Mouse (Mus musculus): ENCODE measurements around the gene Mtfmt.
A peak's percentile ranks its signal among the peaks of the same experiment; 100 is the strongest.

Gene Mtfmt

DNA sequence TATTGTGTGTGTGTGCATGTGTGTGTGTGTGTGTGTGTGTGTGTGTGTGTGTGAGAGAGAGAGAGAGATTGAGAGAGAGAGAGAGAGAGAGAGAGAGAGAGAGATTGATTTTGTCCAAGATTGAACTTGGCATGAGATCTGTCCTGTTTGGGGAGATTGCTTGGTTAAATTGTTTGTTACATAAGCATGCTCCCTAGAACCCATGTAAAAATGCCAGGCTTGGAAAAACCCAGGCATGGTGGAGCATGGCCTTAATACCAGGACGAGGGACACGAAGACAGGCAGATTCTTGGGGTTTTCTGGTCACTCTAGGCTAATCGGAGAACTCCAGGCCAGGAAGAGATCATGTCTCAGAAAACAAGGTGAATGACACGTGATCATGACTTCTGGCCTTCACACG is 7.6 kb upstream of the Mtfmt start:
- no peak for DNase-seq

GRCm38 (mm10) chr9:65430401-65430800 is 5.2 kb upstream of the Mtfmt start:
- no peak for DNase-seq

GRCm38 (mm10) chr9:65430921-65431320 is 4.7 kb upstream of the Mtfmt start:
- DNase-seq: no peak

GRCm38 (mm10) chr9:65432236-65432635 is 3.3 kb upstream of the Mtfmt start:
- peak; percentile 91 for DNase-seq

DNA sequence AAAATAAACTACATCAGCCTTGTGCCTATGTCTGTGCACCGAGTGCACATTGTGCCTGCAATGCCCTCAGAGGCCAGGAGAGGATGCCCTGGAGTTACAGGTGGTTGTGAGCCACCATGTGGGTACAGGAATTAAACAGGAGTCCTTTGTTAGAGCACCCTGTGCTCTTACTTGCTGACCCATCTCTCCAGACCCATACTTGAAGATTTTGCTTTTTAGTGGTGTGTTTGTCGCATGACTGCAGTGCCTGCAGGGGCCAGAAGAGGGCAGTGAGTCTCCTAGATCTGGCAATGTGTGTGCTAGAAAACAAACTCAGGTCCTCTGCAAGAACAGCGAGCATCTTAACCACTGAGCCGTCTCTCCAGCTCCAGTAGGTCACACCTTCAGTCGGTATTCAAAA is 1.4 kb upstream of the Mtfmt start:
- DNase-seq: peak; percentile 65

DNA sequence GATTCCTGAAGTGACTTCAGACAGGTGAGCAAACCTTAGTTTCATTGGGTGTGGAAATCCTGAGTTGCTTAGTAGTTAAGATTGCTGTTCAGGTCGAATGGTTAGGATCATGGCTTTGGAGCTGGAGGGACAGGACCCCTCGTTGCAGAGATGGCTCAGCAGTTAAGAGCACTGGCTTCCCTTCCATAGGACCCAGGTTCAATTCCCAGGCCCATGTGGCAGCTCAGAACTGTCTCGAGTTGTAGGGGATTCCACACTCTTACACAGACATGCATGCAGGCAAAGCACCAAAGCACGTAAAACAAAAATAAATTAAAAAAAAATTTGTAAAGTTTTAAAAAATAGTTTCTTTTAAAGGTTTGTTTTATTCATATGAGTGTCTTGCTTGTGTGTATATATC is 371 bp upstream of the Mtfmt start:
- no peak for DNase-seq

DNA sequence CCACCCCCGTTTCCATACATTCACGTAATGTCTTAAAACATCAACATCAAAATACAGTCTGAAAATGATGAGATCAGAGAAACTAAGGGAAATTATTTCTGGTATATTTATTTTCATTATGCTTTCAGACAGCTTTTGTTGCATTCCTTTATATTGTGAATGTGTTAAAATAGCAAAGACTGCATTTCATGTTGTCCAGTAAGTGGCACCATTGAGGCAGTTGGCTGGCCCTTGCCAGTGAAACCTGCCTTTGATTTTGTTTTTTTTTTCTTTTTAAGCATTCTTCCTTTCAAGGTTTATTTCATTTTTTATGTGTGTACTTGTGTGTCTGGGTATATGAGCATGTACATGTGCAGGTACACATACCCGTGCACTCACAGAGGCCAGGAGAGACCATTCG is 9.1 kb downstream of the Mtfmt start:
- DNase-seq: no peak

GRCm38 (mm10) chr9:65447951-65448350 is 12.4 kb downstream of the Mtfmt start:
- DNase-seq: no peak

DNA sequence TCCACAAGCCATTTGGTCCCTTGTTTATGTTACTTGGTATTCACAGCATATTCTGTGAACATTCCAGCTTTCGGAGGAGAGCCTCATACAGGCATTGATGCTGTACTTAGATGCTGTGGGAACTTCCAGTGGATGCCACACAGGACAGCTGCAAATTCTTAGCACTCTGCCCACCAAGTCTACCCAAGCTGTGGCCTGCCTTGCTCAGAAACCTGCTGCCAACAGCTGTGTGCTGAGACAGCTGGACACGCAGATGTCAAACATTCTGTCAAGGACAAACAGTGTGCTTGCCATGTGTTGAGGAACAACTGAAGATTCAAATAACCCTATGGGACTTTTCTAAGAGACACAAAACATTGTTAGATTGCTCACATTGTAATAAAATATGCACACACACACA is 23.4 kb downstream of the Mtfmt start:
- no peak for DNase-seq

DNA sequence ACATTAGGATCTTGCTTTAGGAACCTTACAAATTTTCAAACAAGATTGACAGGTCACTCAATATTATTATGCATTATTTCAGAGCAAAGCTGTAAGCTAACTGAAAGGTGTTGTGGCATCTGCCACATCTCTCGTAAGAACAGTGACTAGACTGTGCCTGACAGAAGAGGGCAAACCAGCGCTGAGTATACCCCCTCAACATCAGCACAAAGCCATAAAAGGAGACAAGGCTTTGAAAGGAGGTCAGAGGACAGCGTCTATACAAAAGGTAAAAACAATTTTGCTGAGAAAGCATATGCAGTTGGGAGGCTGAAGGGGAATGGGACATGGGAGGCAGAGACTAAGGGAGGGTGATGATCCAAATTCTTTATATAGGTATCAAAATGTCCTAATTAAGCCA is 24.6 kb downstream of the Mtfmt start:
- DNase-seq: no peak

DNA sequence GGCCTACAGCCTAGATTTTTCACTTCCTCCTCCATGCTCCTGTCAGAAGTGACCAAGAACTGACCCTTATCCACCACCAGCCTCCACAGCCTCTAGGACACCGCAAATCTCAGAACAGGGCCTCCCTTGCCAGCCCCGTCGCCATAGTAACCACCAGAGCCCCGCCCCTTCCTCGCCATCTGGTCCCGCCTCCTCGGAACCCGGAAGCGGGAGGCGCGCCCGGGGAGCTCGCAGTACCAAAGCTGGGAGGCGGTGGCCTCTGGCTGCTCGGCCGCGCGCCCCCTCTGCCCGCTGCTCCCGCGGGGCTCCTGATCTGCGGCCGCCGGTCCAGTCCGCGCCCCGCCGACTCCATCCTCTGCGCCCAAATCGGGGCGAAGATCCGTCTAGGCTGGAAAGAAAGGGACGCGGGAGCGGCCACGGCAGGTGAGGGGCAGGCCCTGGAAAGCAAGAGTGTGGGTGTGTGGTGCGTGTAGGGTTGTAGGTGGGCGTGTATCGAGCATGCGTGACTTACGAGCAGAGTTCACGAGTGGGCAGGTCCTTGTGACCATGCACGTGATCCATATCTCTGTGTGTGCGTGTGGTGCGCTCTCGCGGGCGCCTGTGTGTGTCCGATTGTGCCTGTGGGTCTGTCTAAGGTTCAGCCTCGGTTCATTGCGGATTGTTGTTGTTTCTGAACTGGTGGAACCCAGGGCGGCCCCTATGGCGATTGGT is 25.3 kb downstream of the Mtfmt start, which contains the start of gene Spg21:
Spg21 (plus strand) TSS at position 216 of the 711 bp plus-strand sequence.
- peak; percentile 98 for DNase-seq

GRCm38 (mm10) chr9:65462544-65462943 is 27.0 kb downstream of the Mtfmt start:
- DNase-seq: peak; percentile 29

DNA sequence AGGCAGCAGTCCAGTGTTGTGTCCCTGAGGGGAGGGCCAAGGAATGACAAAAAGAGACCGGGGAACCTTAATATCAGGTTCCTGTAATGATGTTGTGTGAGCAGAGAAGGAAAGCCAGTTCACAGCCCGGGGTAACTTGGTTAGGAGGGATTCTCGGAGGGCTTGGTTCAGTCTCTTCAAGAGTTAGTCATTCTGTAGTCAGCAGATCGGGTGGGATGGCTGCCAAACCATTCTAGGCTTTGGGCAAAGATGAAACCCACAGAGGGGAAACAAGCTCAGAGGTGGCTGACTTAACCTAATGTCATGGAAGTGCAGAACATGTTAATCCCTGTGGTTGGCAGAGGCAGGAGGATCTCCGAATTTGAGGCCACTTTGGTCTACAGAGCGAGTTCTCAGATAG is 28.6 kb downstream of the Mtfmt start:
- DNase-seq: peak; percentile 24

DNA sequence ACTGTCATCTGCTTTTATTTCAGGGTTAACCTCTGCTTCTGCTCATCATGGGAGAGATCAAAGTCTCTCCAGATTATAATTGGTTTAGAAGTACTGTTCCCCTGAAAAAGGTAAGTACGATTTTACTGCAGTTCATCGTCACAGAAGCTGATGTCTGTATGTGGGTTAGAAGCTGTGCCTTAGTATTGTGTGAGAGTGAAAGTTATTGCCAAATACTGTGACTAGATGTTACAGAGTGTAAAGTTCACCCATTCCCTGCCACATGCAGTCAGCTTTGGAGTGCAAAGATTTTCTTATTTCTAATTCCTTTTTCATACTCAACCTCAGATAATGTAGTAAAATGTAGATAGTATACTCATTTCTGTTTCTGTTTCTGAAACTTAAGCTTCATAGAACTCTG is 29.7 kb downstream of the Mtfmt start:
- DNase-seq: no peak

DNA sequence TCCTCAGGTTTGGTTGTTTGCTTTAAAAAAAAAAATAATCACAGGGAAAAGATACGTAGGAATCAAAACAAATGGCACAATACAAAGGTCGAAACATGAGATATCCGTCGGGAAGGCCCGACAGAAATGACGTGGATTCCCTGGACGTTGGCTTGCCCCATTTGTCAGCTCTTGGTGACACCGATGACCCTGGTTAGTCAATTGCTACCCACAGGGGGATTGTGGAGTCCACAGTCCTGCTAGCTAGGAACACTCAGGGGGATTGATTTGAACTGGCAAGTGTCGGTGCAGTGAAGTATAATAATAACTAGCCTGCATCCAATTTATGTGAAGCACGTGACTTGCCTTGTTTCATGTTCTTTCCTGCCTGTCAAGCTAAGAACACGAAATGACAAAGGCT is 32.1 kb downstream of the Mtfmt start:
- DNase-seq: no peak

DNA sequence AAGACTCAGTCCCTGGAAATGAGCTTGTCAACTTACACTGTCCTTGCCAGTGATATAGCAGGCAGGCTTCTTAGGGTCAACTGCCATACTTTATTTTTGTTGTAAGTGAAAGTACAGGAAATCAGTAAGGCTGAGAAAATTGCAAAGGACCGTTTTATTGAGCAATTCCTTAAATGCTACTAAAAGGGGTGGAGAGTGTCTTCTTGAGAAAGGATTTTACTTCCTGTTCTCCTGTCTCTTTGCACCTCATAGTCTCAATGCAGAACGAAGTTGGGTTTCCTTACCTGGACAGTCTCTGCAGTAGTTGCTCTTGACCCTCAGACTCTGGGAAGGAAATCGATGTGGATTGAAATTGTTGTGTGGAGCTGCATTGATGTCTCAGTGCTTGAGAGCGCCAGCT is 37.2 kb downstream of the Mtfmt start:
- no peak for DNase-seq

- no peak for DNase-seq
Measured at GRCm38 (mm10) chr9:65479158-65479557, 43.6 kb downstream of the Mtfmt start.

DNA sequence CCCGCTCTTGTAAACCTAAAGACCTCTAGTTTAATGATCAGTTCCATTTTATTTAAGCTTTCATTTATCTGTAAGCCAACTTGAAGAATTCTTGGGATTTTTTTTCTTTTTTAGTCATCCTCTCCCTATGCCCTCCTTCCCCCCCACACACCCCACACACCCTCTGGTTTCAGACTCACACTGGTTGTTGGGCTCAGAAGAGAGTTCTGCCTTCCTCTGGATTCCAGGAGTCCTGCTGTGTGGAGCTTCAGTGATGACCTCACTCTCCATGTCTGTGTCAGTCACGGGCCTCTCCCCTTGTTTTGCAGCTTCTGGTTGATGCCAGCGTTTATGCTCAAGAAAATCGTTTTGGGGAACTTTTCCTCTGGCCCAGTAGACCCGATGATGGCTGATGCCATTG is 44.5 kb downstream of the Mtfmt start:
- DNase-seq: no peak

DNA sequence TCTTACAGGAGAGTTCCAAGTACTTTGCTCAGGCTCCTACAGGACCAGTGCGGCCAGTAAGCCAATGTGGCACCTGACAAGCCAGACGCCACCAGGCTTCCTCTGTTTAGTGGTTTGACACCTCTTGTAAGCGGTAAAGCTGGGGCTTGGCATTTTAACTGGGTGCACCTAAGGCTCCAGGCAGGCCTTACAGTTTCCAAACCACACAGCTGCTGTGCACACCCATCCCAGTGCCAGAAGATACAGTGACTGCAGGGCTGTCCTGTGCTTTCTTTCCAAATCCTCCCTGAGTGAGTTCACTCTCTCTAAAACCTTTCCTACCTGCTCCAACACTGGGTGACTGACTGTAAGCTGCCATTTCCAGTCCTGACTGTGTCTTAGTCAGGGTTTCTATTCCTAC is 55.9 kb downstream of the Mtfmt start:
- no peak for DNase-seq

DNA sequence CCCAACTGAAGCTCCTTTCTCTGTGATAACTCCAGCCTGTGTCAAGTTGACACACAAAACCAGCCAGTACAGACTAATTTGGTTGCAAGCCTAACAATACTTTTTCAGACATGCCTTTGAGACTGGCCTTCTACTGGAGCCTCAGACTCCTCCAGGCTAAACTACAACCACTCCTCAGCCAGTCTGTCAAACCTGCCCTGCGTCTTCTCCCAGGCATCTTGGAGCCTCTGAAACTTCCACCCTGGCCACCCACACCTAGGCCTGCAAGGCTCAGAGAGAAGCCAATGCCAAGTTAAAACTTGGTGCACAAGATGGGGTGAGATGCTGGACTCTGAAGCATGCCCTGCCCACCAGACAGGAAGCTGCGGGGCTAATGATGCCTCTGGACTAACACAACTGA is 56.8 kb downstream of the Mtfmt start:
- DNase-seq: no peak

DNA sequence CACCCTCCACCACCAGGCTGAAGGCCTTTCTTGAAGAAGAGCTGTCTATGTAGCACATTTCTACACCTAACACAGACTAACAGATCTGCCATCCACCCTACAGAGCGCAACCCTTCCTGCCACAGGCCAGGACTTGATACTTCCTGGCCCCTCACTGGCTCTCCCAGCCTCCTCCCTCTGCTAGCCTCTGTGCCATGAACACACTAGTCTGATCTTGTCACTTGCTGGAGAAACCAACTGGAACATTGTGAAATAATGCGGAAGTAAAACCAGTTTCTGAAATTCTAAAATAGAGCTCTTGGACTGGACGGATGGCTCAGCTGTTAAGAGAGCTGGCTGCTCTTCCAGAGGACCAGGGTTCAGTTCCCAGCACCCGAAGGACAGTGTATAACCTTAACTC is 57.3 kb downstream of the Mtfmt start:
- no peak for DNase-seq

- DNase-seq: peak; percentile 66
Measured at GRCm38 (mm10) chr9:65502146-65502545, 66.6 kb downstream of the Mtfmt start.
